Mouse (Mus musculus) c-Kit-negative CD71-positive TER-119-positive erythroid progenitor cells, embryonic 14.5 days (primary cell): ENCODE measurements around the gene Tmc3.

Experiments used
- DNase-seq: peaks from one replicate; pipeline ENCODE4 v3.0.0-alpha.2; 2013; ENCODE audit warnings: low read depth, low spot score

The Tmc3 gene

GRCm38 (mm10) chr7:83584639-83585471 is at the start of gene Tmc3:
Tmc3 (plus strand) TSS chr7:83584927.
- DNase-seq = no peak

GRCm38 (mm10) chr7:83541536-83542169 is 43.1 kb upstream of the Tmc3 start:
- DNase-seq = no peak

GRCm38 (mm10) chr7:83548686-83549352 is 35.9 kb upstream of the Tmc3 start:
- no peak for DNase-seq

GRCm38 (mm10) chr7:83549353-83549774 is 35.4 kb upstream of the Tmc3 start:
- DNase-seq = no peak

- DNase-seq = no peak
Observed at GRCm38 (mm10) chr7:83549951-83550407, 34.7 kb upstream of the Tmc3 start.

GRCm38 (mm10) chr7:83554477-83554876 is 30.2 kb upstream of the Tmc3 start:
- DNase-seq = no peak

GRCm38 (mm10) chr7:83556488-83556887 is 28.2 kb upstream of the Tmc3 start:
- DNase-seq = no peak

GRCm38 (mm10) chr7:83558741-83559280 is 25.9 kb upstream of the Tmc3 start:
- no peak for DNase-seq

GRCm38 (mm10) chr7:83559495-83559894 is 25.2 kb upstream of the Tmc3 start:
- DNase-seq = no peak

GRCm38 (mm10) chr7:83561849-83562248 is 22.9 kb upstream of the Tmc3 start:
- DNase-seq = no peak

- no peak for DNase-seq
Observed at GRCm38 (mm10) chr7:83564635-83565291, 20.0 kb upstream of the Tmc3 start.

GRCm38 (mm10) chr7:83565976-83566375 is 18.8 kb upstream of the Tmc3 start:
- no peak for DNase-seq

- no peak for DNase-seq
Observed at GRCm38 (mm10) chr7:83567841-83568500, 16.8 kb upstream of the Tmc3 start.

- no peak for DNase-seq
Observed at GRCm38 (mm10) chr7:83568815-83569214, 15.9 kb upstream of the Tmc3 start.

- DNase-seq = no peak
Observed at GRCm38 (mm10) chr7:83569436-83569835, 15.3 kb upstream of the Tmc3 start.

GRCm38 (mm10) chr7:83571077-83571476 is 13.7 kb upstream of the Tmc3 start:
- no peak for DNase-seq

- DNase-seq = no peak
Observed at GRCm38 (mm10) chr7:83571901-83572300, 12.8 kb upstream of the Tmc3 start.

GRCm38 (mm10) chr7:83572451-83572850 is 12.3 kb upstream of the Tmc3 start:
- no peak for DNase-seq

GRCm38 (mm10) chr7:83580946-83581345 is 3.8 kb upstream of the Tmc3 start:
- DNase-seq = no peak

GRCm38 (mm10) chr7:83594056-83594455 is 9.3 kb downstream of the Tmc3 start:
- no peak for DNase-seq

GRCm38 (mm10) chr7:83597063-83597462 is 12.3 kb downstream of the Tmc3 start:
- no peak for DNase-seq
